Mouse (Mus musculus) heart, embryonic 16.5 days (tissue): ENCODE data around the gene Irak3. TPM values are rescaled to one million over a fixed set of nuclear protein-coding genes. Genes with fewer than 3 reads are reported as not detected.

ENCODE experiments used
- ATAC-seq: fragments of 200-750 bp; cut with Nextera tagmentation; replicated peaks from 2 replicates; pipeline ENCODE4 v1.8.0; 2017; ENCODE audit warnings: moderate number of reproducible peaks; ENCODE audit not compliant: insufficient read depth, low FRiP score; ENCODE audit errors: extremely low read depth
- H3K27ac ChIP-seq: fragments of 300-500 bp; sonication (generic); 2 replicates; pipeline ENCODE4 v1.5.1; 2014; ENCODE audit warnings: mild to moderate bottlenecking, low read length, control low read depth, moderate library complexity
- H3K27me3 ChIP-seq: fragments of 300-500 bp; sonication (generic); 2 replicates; pipeline ENCODE4 v1.6.1; 2014; ENCODE audit warnings: low read length, mixed read lengths; ENCODE audit not compliant: control insufficient read depth, insufficient read depth
- H3K36me3 ChIP-seq: fragments of 300-500 bp; sonication (generic); 2 replicates; pipeline ENCODE4 v1.6.1; 2014; ENCODE audit not compliant: control insufficient read depth, insufficient read depth
- H3K4me1 ChIP-seq: fragments of 300-500 bp; sonication (generic); 2 replicates; pipeline ENCODE4 v1.6.1; 2014; ENCODE audit warnings: low read length, mixed read lengths; ENCODE audit not compliant: control insufficient read depth, insufficient read depth
- H3K4me2 ChIP-seq: fragments of 300-500 bp; sonication (generic); 2 replicates; pipeline ENCODE4 v1.6.1; 2014; ENCODE audit warnings: low read depth, mild to moderate bottlenecking, control low read depth, low read length
- H3K4me3 ChIP-seq: fragments of 300-500 bp; sonication (generic); 2 replicates; pipeline ENCODE4 v1.5.1; 2014; ENCODE audit warnings: mild to moderate bottlenecking, control low read depth, low read length
- H3K9ac ChIP-seq: fragments of 300-500 bp; sonication (generic); 2 replicates; pipeline ENCODE4 v1.6.1; 2014; ENCODE audit warnings: low read length, control low read depth
- H3K9me3 ChIP-seq: fragments of 300-500 bp; sonication (generic); replicated peaks from 2 replicates; pipeline ENCODE4 v1.6.1; 2016; ENCODE audit warnings: low read length; ENCODE audit not compliant: control insufficient read depth
- WGBS: fragments of 180-500 bp; shearing (Covaris S2); extraction: QIAGEN DNeasy Blood & Tissue Kit; methylation state at CpG from one replicate; pipeline ENCODE4 v1.1.7; 2014; 5-methylcytosine and 5-hydroxymethylcytosine counted together
- polyA plus RNA-seq: library from polyadenylated mRNA; unstranded; fragments of >200 nt; fragmentation: Nextera tagmentation; extraction: Ambion mirVana; gene quantifications from 2 replicates; pipeline ENCODE4 v1.2.1, GENCODE M21; 2015

Irak3 gene
- polyA plus RNA-seq, 1 experiment from 2014 or later: 0.91 TPM

GRCm38 (mm10) chr10:120111691-120112319, 90.1 kb downstream of the Irak3 start:
- H3K36me3 ChIP-seq: peaks cover 2% of the 10 kb centered on the region; the same call in 1 of the 2 replicates
- H3K4me3 ChIP-seq: peak overlapping the region; percentile 67
- H3K4me2 ChIP-seq: peak overlapping the region; percentile 69
- no peak for ATAC-seq
- H3K27me3 ChIP-seq: no peaks in the 10 kb centered on the region
- peak overlapping the region; percentile 89 for H3K27ac ChIP-seq
- 75% methylated on average over 3 of the region's 3 CpGs for WGBS
- H3K9ac ChIP-seq: peak overlapping the region; percentile 79
- peaks cover 4% of the 10 kb centered on the region; the same call in 1 of the 2 replicates for H3K4me1 ChIP-seq
- no peaks in the 10 kb centered on the region for H3K9me3 ChIP-seq

- no peak overlapping the region for H3K27ac ChIP-seq
- ATAC-seq: no peak
Measured at GRCm38 (mm10) chr10:120100806-120101205, 101.1 kb downstream of the Irak3 start.

GRCm38 (mm10) chr10:120097564-120097963, 104.4 kb downstream of the Irak3 start:
- Histone ChIP-seq H3K4me2 (no peak overlapping the region), H3K9ac (no peak overlapping the region), H3K27ac (no peak overlapping the region), H3K4me1 (no peaks in the 10 kb centered on the region), H3K27me3 (no peaks in the 10 kb centered on the region), H3K9me3 (no peaks in the 10 kb centered on the region), H3K36me3 (peaks cover 30% of the 10 kb centered on the region), H3K4me3 (no peak overlapping the region)
- 88% methylated on average over 5 of the region's 5 CpGs for WGBS
- ATAC-seq: no peak

More at GRCm38 (mm10) chr10:120100806-120101205, 101.1 kb downstream of the Irak3 start:
- H3K4me3 ChIP-seq: no peak overlapping the region
- H3K4me2 ChIP-seq: no peak overlapping the region
- no peaks in the 10 kb centered on the region for H3K9me3 ChIP-seq
- WGBS: 92% methylated on average over 1 of the region's 1 CpGs
- H3K27me3 ChIP-seq: no peaks in the 10 kb centered on the region
- no peak overlapping the region for H3K9ac ChIP-seq
- peaks cover 5% of the 10 kb centered on the region for H3K4me1 ChIP-seq
- H3K36me3 ChIP-seq: peaks cover 31% of the 10 kb centered on the region

- H3K4me2 ChIP-seq: no peak overlapping the region
- 95% methylated on average over 5 of the region's 5 CpGs for WGBS
- no peaks in the 10 kb centered on the region for H3K27me3 ChIP-seq
- no peak overlapping the region for H3K4me3 ChIP-seq
- no peak overlapping the region for H3K9ac ChIP-seq
- H3K9me3 ChIP-seq: no peaks in the 10 kb centered on the region
- H3K4me1 ChIP-seq: no peaks in the 10 kb centered on the region
- peaks cover 42% of the 10 kb centered on the region for H3K36me3 ChIP-seq
- no peak overlapping the region for H3K27ac ChIP-seq
- ATAC-seq: no peak
Measured at GRCm38 (mm10) chr10:120095716-120096115, 106.2 kb downstream of the Irak3 start.

GRCm38 (mm10) chr10:120095136-120095535, 106.8 kb downstream of the Irak3 start:
- H3K9me3 ChIP-seq: no peaks in the 10 kb centered on the region
- peaks cover 39% of the 10 kb centered on the region for H3K36me3 ChIP-seq
- H3K9ac ChIP-seq: no peak overlapping the region
- 91% methylated on average over 9 of the region's 9 CpGs for WGBS
- no peak overlapping the region for H3K4me3 ChIP-seq
- no peaks in the 10 kb centered on the region for H3K27me3 ChIP-seq
- ATAC-seq: no peak
- no peak overlapping the region for H3K4me2 ChIP-seq
- H3K4me1 ChIP-seq: no peaks in the 10 kb centered on the region
- H3K27ac ChIP-seq: no peak overlapping the region

GRCm38 (mm10) chr10:120092548-120092947, 109.4 kb downstream of the Irak3 start:
- Histone ChIP-seq H3K36me3 (peaks cover 38% of the 10 kb centered on the region), H3K27me3 (no peaks in the 10 kb centered on the region), H3K4me2 (no peak overlapping the region), H3K4me1 (no peaks in the 10 kb centered on the region), H3K27ac (no peak overlapping the region), H3K9me3 (no peaks in the 10 kb centered on the region), H3K9ac (no peak overlapping the region), H3K4me3 (no peak overlapping the region)
- ATAC-seq: no peak
- 83% methylated on average over 12 of the region's 12 CpGs for WGBS

Other genes with a start within 250 kb of the Irak3 start
- gene Helb, start 89.1 kb downstream of the Irak3 start, polyA plus RNA-seq: 7.2 and 9.1 TPM in 2 replicates
- gene Tmbim4, start 540 bp downstream of the Irak3 start, polyA plus RNA-seq: 119 and 120 TPM in 2 replicates
- gene Llph, start 24.9 kb upstream of the Irak3 start, polyA plus RNA-seq: 25.4 and 25.5 TPM in 2 replicates